Comparison of ENCODE assay signal across 25 mouse cellular contexts in the genomic region with DNA sequence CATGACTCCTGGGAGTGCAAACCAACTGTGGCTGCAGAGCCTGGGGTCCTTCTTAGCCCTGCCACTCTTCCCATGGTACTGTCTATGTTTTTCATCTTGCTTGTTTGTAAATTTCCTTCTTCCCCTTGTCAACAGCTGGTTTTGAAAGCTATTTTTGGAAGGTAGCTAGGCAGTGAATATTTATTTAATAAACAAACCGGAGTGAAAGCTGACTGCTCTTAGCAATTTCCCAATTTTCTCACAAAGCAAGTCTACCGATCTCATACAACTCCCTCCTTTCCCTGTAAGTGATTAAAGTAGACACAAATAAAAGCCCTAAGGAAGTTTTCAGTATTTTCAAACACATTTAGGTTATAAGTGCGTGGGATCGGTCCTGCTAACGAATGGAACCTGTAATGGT. TPM values are rescaled to one million over a fixed set of nuclear protein-coding genes. Genes with fewer than 3 reads are reported as not detected.
DNase-seq lines count a peak whose midpoint lies in the region; ATAC-seq and TF ChIP-seq lines count a peak whose summit lies in the region.
"Had no signal": no experiment of that assay in that cellular context is flagged by ENCODE, and none has a peak within 500 bp of the region (broad histone marks: within the 10 kb centered on the region; RNA-seq: fewer than 3 reads in every experiment).

No protein-coding gene starts in this region.

- no peaks in the 10 kb centered on the region for H3K27me3 ChIP-seq in lung, embryonic 14.5 days (ENCODE audit: insufficient read depth, low read length)
- H3K27me3 ChIP-seq in stomach, embryonic 16.5 days (ENCODE audit: control insufficient read depth, insufficient read depth, low read length): no peaks in the 10 kb centered on the region
- no peaks in the 10 kb centered on the region for H3K27me3 ChIP-seq in stomach, postnatal 0 days (ENCODE audit: control insufficient read depth, insufficient read depth, low read length)
- H3K27me3 ChIP-seq: CH12.LX; forebrain, embryonic 13.5 days; heart, embryonic 13.5 days had no signal

- no peak for TF ChIP-seq CTCF in lung, embryonic 14.5 days (IDR thresholded peaks at IDR 0.05; ENCODE audit: low read depth)
- TF ChIP-seq CTCF in stomach, postnatal 0 days (IDR thresholded peaks at IDR 0.05; ENCODE audit: low read depth): no peak

- H3K4me1 ChIP-seq in lung, embryonic 14.5 days (ENCODE audit: insufficient read depth): peaks cover 24% of the 10 kb centered on the region
- H3K4me1 ChIP-seq in stomach, embryonic 16.5 days (ENCODE audit: control insufficient read depth, insufficient read depth, low read length): peaks cover 3% of the 10 kb centered on the region; the same call in 1 of the 2 replicates
- H3K4me1 ChIP-seq in stomach, postnatal 0 days (replicated peaks; ENCODE audit: control insufficient read depth, insufficient read depth): no peaks in the 10 kb centered on the region
- H3K4me1 ChIP-seq: forebrain, embryonic 13.5 days had no signal

- H3K4me2 ChIP-seq in lung, embryonic 14.5 days: no peak overlapping the region
- H3K4me2 ChIP-seq in stomach, embryonic 16.5 days (ENCODE audit: low read depth, low read length): no peak overlapping the region
- no peak overlapping the region for H3K4me2 ChIP-seq in stomach, postnatal 0 days (replicated peaks; ENCODE audit: low read depth)
- H3K4me2 ChIP-seq: forebrain, embryonic 13.5 days; heart, embryonic 13.5 days; hindbrain, embryonic 14.5 days had no signal

- 51% methylated on average over 5 of the region's 5 CpGs for WGBS in lung, embryonic 14.5 days
- WGBS in stomach, embryonic 16.5 days: 70% methylated on average over 5 of the region's 5 CpGs
- 78% methylated on average over 5 of the region's 5 CpGs for WGBS in stomach, postnatal 0 days

- TF ChIP-seq EP300 in stomach, postnatal 0 days (optimal IDR thresholded peaks at IDR 0.05): no peak

- peak overlapping the region; percentile 55 for H3K27ac ChIP-seq in lung, embryonic 14.5 days (ENCODE audit: low read depth)
- 0 out of 2 replicates have a peak overlapping the region, but pooled peaks have one; percentile 6 for H3K27ac ChIP-seq in stomach, embryonic 16.5 days (ENCODE audit: low read length)
- H3K27ac ChIP-seq in stomach, postnatal 0 days (replicated peaks): no peak overlapping the region
- H3K27ac ChIP-seq: forebrain, embryonic 10.5 days; forebrain, embryonic 13.5 days; heart, embryonic 13.5 days; hindbrain, embryonic 14.5 days; hindbrain, postnatal 0 days had no signal

- no peak overlapping the region for H3K4me3 ChIP-seq in lung, embryonic 14.5 days (ENCODE audit: low read depth, low read length)
- H3K4me3 ChIP-seq in stomach, embryonic 16.5 days (replicated peaks; ENCODE audit: low read length): no peak overlapping the region
- no peak overlapping the region for H3K4me3 ChIP-seq in stomach, postnatal 0 days (ENCODE audit: low read depth, low read length)
- H3K4me3 ChIP-seq: forebrain, embryonic 10.5 days; forebrain, embryonic 13.5 days; heart, embryonic 13.5 days had no signal

- no peak overlapping the region for H3K9ac ChIP-seq in lung, embryonic 14.5 days
- no peak overlapping the region for H3K9ac ChIP-seq in stomach, embryonic 16.5 days (ENCODE audit: low read length)
- no peak overlapping the region for H3K9ac ChIP-seq in stomach, postnatal 0 days (ENCODE audit: low read length)
- H3K9ac ChIP-seq: forebrain, embryonic 13.5 days; heart, embryonic 13.5 days; hindbrain, embryonic 14.5 days had no signal

- 0 out of 2 replicates have a peak, but pooled peaks have one; percentile 42 for ATAC-seq in lung, embryonic 14.5 days (ENCODE audit: insufficient read depth)
- ATAC-seq in stomach, embryonic 16.5 days (ENCODE audit: insufficient read depth, low FRiP score): no peak
- ATAC-seq in stomach, postnatal 0 days (ENCODE audit: low FRiP score, low TSS enrichment): no peak
- ATAC-seq: forebrain, embryonic 13.5 days; forebrain, embryonic 16.5 days; hindbrain, postnatal 0 days; Patski had no signal

- peak; percentile 65 for DNase-seq in lung, embryonic 14.5 days
- no peak for DNase-seq in lung, postnatal 14 days
- DNase-seq in stomach, postnatal 0 days (ENCODE audit: low spot score): no peak
- DNase-seq in lung, postnatal 36 days: peak; percentile 25
- no peak for DNase-seq in right cerebral cortex, adult 18-20 months
- DNase-seq: adrenal gland, postnatal 10 days; adrenal gland, postnatal 36 days; B cell, adult 2 months; cerebellum, adult 18-20 months; cerebellum, adult 9-10 months; cerebellum, postnatal 14 days; gastrocnemius, postnatal 25 days; heart, adult 18-20 months; heart, postnatal 14 days; heart, postnatal 4 days had no signal

- no peaks in the 10 kb centered on the region for H3K9me3 ChIP-seq in lung, embryonic 14.5 days (ENCODE audit: low read depth, low read length)
- H3K9me3 ChIP-seq in stomach, embryonic 16.5 days (replicated peaks; ENCODE audit: control insufficient read depth, low read length): no peaks in the 10 kb centered on the region
- no peaks in the 10 kb centered on the region for H3K9me3 ChIP-seq in stomach, postnatal 0 days (ENCODE audit: control insufficient read depth, low read length)
- H3K9me3 ChIP-seq: forebrain, embryonic 10.5 days; forebrain, embryonic 13.5 days; G1E; heart, embryonic 13.5 days had no signal

- peaks cover 37% of the 10 kb centered on the region for H3K36me3 ChIP-seq in lung, embryonic 14.5 days (ENCODE audit: insufficient read depth)
- H3K36me3 ChIP-seq in stomach, embryonic 16.5 days (ENCODE audit: control insufficient read depth, insufficient read depth, low read length): peaks cover 3% of the 10 kb centered on the region; the same call in 1 of the 2 replicates
- H3K36me3 ChIP-seq in stomach, postnatal 0 days (ENCODE audit: control insufficient read depth, insufficient read depth, low read length): no peaks in the 10 kb centered on the region; the same call in 1 of the 2 replicates
- H3K36me3 ChIP-seq: forebrain, embryonic 10.5 days; G1E had no signal

RNA-seq across cellular contexts. Expression of gene Gucy1b1, which starts 29.6 kb away (rescaled TPM):
- 73.5 and 75.6 TPM in 2 replicates for polyA plus RNA-seq in lung, embryonic 14.5 days (2014; fragmentation: Nextera tagmentation; extraction: Ambion mirVana)
- 53.1 and 53.9 TPM in 2 replicates for polyA plus RNA-seq in stomach, embryonic 16.5 days (2015; fragmentation: Nextera tagmentation; extraction: Ambion mirVana)
- 18.7 and 20.0 TPM in 2 replicates for polyA plus RNA-seq in stomach, postnatal 0 days (2015; fragmentation: Nextera tagmentation; extraction: Ambion mirVana)
- polyA plus RNA-seq: G1E, Patski had no signal

Comparison
In these comparisons a context has a peak if more than half of its experiments do, and no peak if none do; other contexts are left out.
1. DNase-seq: peak in lung, embryonic 14.5 days (single experiment) and lung, postnatal 36 days (single experiment); none in lung, postnatal 14 days (single experiment), stomach, postnatal 0 days (single experiment) and right cerebral cortex, adult 18-20 months (single experiment).